Mouse (Mus musculus) 3T3-L1 (cell line): ENCODE results near the gene Sult5a1.

Source experiments
- DNase-seq: peaks from one replicate; pipeline ENCODE4 v3.0.0-alpha.2; 2015; ENCODE audit warnings: low read depth, low spot score

The Sult5a1 gene

GRCm38 (mm10) chr8:123101735-123102685 lies 56.1 kb downstream of the Sult5a1 start, which contains the start of gene Rpl13:
TSS of gene Rpl13 (plus strand) at chr8:123102350.
- DNase-seq: peak; percentile 97

DNA sequence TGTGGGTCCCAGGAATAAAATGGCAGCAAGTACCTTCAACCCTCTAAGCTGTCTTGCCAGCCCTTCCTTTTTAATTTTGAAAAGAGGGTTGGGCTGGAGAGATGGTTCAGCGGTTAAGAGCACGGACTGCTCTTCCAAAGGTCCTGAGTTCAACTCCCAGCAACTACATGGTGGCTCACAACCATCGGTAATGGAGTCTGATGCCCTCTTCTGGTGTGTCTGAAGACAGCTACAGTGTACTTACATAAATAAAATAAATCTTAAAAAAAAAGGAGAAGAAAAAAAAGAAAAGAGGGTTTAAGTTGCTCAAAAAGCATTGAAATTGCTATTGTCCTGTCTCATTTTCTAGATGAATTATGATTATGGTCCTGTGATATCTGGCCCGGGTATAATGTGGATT lies 56.9 kb downstream of the Sult5a1 start:
- DNase-seq: peak; percentile 27

GRCm38 (mm10) chr8:123100288-123100687 lies 57.8 kb downstream of the Sult5a1 start:
- DNase-seq: peak; percentile 95

- no peak for DNase-seq
Measured at GRCm38 (mm10) chr8:123097786-123098584, 60.1 kb downstream of the Sult5a1 start.

DNA sequence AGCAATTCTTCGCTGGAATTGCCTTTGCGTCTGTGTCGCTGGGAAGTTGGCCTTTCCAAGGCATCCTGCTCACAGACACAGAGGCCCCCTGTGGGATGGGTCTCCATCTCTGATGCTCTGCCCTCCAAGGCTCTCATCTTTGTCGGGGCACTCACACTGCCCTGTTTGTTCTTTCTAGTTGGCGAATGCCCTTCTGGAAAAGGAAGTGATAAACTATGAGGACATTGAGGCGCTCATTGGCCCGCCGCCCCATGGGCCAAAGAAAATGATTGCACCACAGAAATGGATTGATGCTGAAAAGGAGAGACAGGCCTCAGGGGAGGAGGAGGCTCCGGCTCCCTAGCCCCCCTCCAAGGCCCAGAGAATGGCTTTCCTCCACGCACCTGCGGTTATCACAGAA lies 60.9 kb downstream of the Sult5a1 start:
- no peak for DNase-seq
